Mouse (Mus musculus): ENCODE data around the gene Tmem119.

DNA sequence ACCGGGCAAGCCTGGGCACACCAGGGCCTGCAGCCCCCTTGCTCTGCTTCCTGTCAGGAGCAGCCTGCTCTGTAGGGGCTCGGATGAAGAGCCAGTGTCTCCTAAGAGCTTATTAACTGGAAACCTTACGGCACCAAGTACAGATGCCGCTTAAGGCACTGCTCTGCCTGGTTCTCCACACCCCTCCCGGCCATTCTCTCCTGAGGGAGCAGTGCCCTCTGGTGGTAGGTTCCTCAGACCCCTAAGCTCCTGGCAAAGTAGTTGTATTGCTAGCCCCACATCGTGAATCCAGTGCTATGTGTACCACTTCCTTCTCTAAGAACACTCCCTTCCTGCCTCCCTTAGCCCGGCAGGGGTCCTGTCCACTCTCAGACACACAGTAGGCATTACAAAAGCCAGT lies 44.4 kb upstream of the Tmem119 start:
- peak; percentile 78 for TF ChIP-seq CTCF (IDR thresholded peaks at IDR 0.05)
- TF ChIP-seq EP300 (IDR thresholded peaks at IDR 0.05; ENCODE audit: insufficient read depth, low read depth, low read length), result no peak
- no peak for TF ChIP-seq POLR2A (IDR thresholded peaks at IDR 0.05; ENCODE audit: insufficient read depth, low read depth, low read length)
